Mouse (Mus musculus) myocyte (in vitro differentiated cells): ENCODE measurements around the gene Gpr183. TPM values are rescaled to one million over a fixed set of nuclear protein-coding genes. Genes with fewer than 3 reads are reported as not detected.

Source experiments
- H3K27me3 ChIP-seq: one replicate; pipeline ENCODE4 v1.6.1; 2011; ENCODE audit not compliant: control insufficient read depth, insufficient read depth, insufficient read length
- H3K36me3 ChIP-seq: one replicate; pipeline ENCODE4 v1.6.1; 2011; ENCODE audit not compliant: control insufficient read depth, insufficient read depth
- H3K4me2 ChIP-seq: one replicate; pipeline ENCODE4 v1.6.1; 2011; ENCODE audit warnings: low read depth, control low read depth
- H3K4me3 ChIP-seq: one replicate; pipeline ENCODE4 v1.5.1; 2011; ENCODE audit warnings: mild to moderate bottlenecking, control low read depth, moderate library complexity
- H3K79me2 ChIP-seq: one replicate; pipeline ENCODE4 v1.6.1; 2011; ENCODE audit not compliant: control insufficient read depth, insufficient read depth
- H3ac ChIP-seq: one replicate; pipeline ENCODE4 v1.6.1; 2011; ENCODE audit not compliant: control insufficient read depth, insufficient read length
- CEBPB ChIP-seq: IDR thresholded peaks from 2 replicates; pipeline ENCODE4 v1.6.1; 2011; ENCODE audit warnings: mild to moderate bottlenecking, moderate library complexity; ENCODE audit not compliant: poor library complexity, insufficient read depth, severe bottlenecking
- E2F4 ChIP-seq: IDR thresholded peaks from one replicate; pipeline ENCODE4 v1.6.1; 2011; ENCODE audit warnings: mild to moderate bottlenecking, control low read depth, moderate library complexity; ENCODE audit not compliant: insufficient read depth
- MAX ChIP-seq: IDR thresholded peaks from one replicate; pipeline ENCODE4 v1.6.1; 2011; ENCODE audit warnings: low read depth, mild to moderate bottlenecking, control low read depth
- MYOD1 ChIP-seq, 3 experiments: IDR thresholded peaks; one replicate each; pipeline ENCODE4 v1.6.1; 2011; ENCODE audit warnings: control low read depth in 2 of 3, low read depth in 2 of 3, mild to moderate bottlenecking in 2 of 3, moderate library complexity in 1 of 3; ENCODE audit not compliant: insufficient read length in 2 of 3, control insufficient read depth in 1 of 3
- MYOG ChIP-seq, 3 experiments: IDR thresholded peaks; one replicate each; pipeline ENCODE4 v1.6.1; 2011; ENCODE audit warnings: control low read depth in 2 of 3, low read depth in 2 of 3, mild to moderate bottlenecking in 2 of 3; ENCODE audit not compliant: insufficient read length in 2 of 3, control insufficient read depth in 1 of 3, insufficient read depth in 1 of 3
- POLR2A ChIP-seq: IDR thresholded peaks from one replicate; pipeline ENCODE4 v1.6.1; 2011; ENCODE audit warnings: low read depth, mild to moderate bottlenecking, control low read depth, moderate library complexity; ENCODE audit not compliant: insufficient read length
- POLR2AphosphoS2 ChIP-seq: IDR thresholded peaks from one replicate; pipeline ENCODE4 v1.6.1; 2011; ENCODE audit warnings: low read depth, control low read depth; ENCODE audit not compliant: insufficient read length
- REST ChIP-seq: IDR thresholded peaks from one replicate; pipeline ENCODE4 v1.6.1; 2011; ENCODE audit warnings: mild to moderate bottlenecking, control low read depth, moderate library complexity; ENCODE audit not compliant: insufficient read depth, insufficient read length
- SRF ChIP-seq: IDR thresholded peaks from one replicate; pipeline ENCODE4 v1.6.1; 2011; ENCODE audit warnings: low read depth; ENCODE audit not compliant: control insufficient read depth, insufficient read length
- TCF12 ChIP-seq: IDR thresholded peaks from one replicate; pipeline ENCODE4 v1.6.1; 2011; ENCODE audit warnings: mild to moderate bottlenecking, control low read depth; ENCODE audit not compliant: poor library complexity, insufficient read depth, severe bottlenecking
- TCF3 ChIP-seq: IDR thresholded peaks from one replicate; pipeline ENCODE4 v1.6.1; 2011; ENCODE audit warnings: low read depth, control low read depth; ENCODE audit not compliant: insufficient read length
- USF1 ChIP-seq: IDR thresholded peaks from one replicate; pipeline ENCODE4 v1.6.1; 2011; ENCODE audit warnings: low read depth, mild to moderate bottlenecking, control low read depth, moderate library complexity
- polyA plus RNA-seq: library from polyadenylated mRNA; unstranded; fragments of >200 nt; fragmentation: generic; extraction: Trizol; gene quantifications from one replicate; pipeline ENCODE4 v1.2.1, GENCODE M21; 2012; ENCODE audit warnings: missing spikeins

Gene Gpr183
- polyA plus RNA-seq, 1 experiment: 0.02 TPM

DNA sequence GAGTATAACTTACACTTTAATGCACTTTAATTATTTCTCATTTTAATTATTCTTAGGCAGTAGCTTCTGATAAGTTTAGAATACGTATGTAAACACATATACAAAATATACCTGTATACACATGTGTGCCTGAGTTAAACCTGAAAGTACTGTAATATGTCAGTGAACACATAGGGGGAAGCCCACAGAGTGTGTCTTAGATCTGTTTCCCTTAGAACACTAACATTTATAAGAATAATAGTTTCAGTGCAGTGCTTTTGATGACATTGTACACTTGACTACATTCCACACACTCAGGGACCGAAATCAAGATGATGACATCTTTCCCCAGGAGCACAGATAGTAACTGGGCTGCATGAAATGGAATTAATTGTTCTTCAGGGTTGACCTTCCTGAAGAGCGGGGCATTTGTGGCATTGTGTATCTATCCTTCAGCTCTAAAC, 5.4 kb downstream of the Gpr183 start:
- Histone ChIP-seq H3K79me2 (no peaks in the 10 kb centered on the region), H3K36me3 (peaks cover under 1% of the 10 kb centered on the region), H3ac (no peak overlapping the region), H3K4me2 (no peak overlapping the region), H3K27me3 (no peaks in the 10 kb centered on the region), H3K4me3 (no peak overlapping the region)
- TF ChIP-seq MYOG (IDR thresholded peaks at IDR 0.05; ENCODE audit: control insufficient read depth in 1 of 3, insufficient read depth in 1 of 3, insufficient read length in 2 of 3, low read depth in 2 of 3) (no peak), TCF12 (no peak), E2F4 (no peak), MAX (no peak), POLR2A (no peak), TCF3 (no peak), POLR2AphosphoS2 (no peak), USF1 (no peak), REST (no peak), MYOD1 (IDR thresholded peaks at IDR 0.05; ENCODE audit: control insufficient read depth in 1 of 3, insufficient read length in 2 of 3, low read depth in 2 of 3) (no peak), SRF (no peak), CEBPB (no peak)

DNA sequence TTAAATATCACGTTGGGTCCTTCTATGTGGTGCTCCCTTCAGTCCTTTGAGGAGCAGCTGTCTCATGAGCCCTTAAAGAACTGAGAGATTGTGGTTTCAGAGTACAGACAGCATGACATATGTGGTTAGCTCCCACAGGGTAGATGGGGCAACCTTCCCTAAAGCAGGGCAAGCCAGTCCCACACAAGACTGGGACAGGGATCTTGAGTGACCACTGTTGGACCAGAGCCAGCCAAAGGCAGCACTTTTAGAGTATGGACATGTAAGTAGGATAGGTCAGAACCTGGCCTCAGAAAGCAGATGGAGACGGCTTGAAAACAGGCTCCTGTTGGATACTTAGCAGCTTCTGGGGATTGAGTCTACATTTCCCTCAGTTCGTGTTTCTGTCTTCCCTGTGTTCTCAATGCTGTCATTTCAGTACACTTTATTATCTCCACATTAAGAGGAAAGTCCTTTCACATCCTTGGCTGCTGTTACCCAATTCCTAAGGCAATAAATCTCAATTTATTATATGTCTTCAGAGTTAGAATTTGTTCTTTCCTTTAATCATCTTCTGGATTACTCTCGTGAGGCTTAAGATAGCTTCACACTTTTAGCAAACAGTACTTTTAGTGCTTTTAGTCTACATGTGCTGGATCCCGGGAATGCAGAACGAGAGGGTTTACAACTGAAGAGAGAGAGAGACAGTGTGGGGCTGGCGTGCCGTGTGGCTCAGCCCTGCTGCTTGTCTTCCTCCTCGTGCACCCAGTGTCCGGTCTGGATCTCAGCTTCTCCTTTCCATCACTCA, 6.1 kb downstream of the Gpr183 start:
- Histone ChIP-seq H3K36me3 (peaks cover 5% of the 10 kb centered on the region), H3K4me3 (no peak overlapping the region), H3K27me3 (no peaks in the 10 kb centered on the region), H3K79me2 (no peaks in the 10 kb centered on the region), H3K4me2 (peak overlapping the region; percentile 13), H3ac (no peak overlapping the region)
- TF ChIP-seq CEBPB (no peak), SRF (no peak), E2F4 (no peak), MYOD1 (IDR thresholded peaks at IDR 0.05; ENCODE audit: control insufficient read depth in 1 of 3, insufficient read length in 2 of 3, low read depth in 2 of 3) (no peak), TCF3 (no peak)

GRCm38 (mm10) chr14:121958041-121958750, 6.8 kb downstream of the Gpr183 start:
- TF ChIP-seq TCF12 (no peak), MAX (no peak), E2F4 (no peak), REST (no peak), POLR2AphosphoS2 (no peak), MYOG (IDR thresholded peaks at IDR 0.05; ENCODE audit: control insufficient read depth in 1 of 3, insufficient read depth in 1 of 3, insufficient read length in 2 of 3, low read depth in 2 of 3) (no peak), MYOD1 (IDR thresholded peaks at IDR 0.05; ENCODE audit: control insufficient read depth in 1 of 3, insufficient read length in 2 of 3, low read depth in 2 of 3) (no peak), TCF3 (no peak), SRF (no peak), USF1 (no peak)
- H3K36me3 ChIP-seq: peaks cover 5% of the 10 kb centered on the region
- no peak overlapping the region for H3ac ChIP-seq
- no peak overlapping the region for H3K4me2 ChIP-seq
- no peaks in the 10 kb centered on the region for H3K27me3 ChIP-seq
- no peaks in the 10 kb centered on the region for H3K79me2 ChIP-seq
- H3K4me3 ChIP-seq: no peak overlapping the region

DNA sequence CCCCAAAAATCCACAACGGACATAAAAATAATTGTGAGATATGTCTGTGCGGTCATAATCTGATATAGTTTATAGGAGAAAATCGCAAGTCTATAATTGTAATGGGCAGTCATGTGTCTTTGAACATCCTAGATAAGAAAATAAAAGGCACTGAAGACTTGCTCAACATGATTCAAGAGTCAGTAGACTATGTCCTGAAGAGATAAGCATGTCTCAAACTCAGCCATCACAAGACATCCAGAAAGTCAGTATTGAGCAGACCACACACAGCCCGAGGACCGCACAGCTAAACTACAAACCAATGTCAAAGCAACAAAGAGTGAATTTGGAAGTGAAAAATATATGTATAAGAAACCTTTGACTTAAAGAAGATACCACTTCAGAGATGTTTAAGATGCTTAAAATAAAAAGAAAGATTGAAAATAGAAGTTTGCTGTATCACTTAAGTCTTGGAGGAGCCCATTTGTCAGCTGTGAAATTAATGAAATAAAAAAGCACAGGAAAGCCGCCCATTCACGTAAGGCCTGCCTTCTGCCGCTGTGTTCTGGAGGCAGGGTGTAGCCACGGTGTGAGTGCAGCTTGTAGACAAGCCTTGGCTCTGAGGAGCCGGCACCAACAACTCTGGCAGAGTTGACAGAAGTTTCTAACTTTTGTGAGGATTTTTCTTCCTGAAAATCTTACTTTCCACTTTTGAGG, 7.7 kb downstream of the Gpr183 start:
- Histone ChIP-seq H3K4me3 (no peak overlapping the region), H3K4me2 (no peak overlapping the region), H3K27me3 (no peaks in the 10 kb centered on the region), H3K79me2 (no peaks in the 10 kb centered on the region), H3ac (no peak overlapping the region), H3K36me3 (peaks cover 5% of the 10 kb centered on the region)
- no peak for TF ChIP-seq MYOD1 (IDR thresholded peaks at IDR 0.05; ENCODE audit: control insufficient read depth in 1 of 3, insufficient read length in 2 of 3, low read depth in 2 of 3)
- TF ChIP-seq MYOG (IDR thresholded peaks at IDR 0.05; ENCODE audit: control insufficient read depth in 1 of 3, insufficient read depth in 1 of 3, insufficient read length in 2 of 3, low read depth in 2 of 3): no peak
- no peak for TF ChIP-seq POLR2AphosphoS2
- no peak for TF ChIP-seq MAX
- no peak for TF ChIP-seq POLR2A
- TF ChIP-seq CEBPB: no peak
- TF ChIP-seq SRF: no peak
- TF ChIP-seq E2F4: no peak

GRCm38 (mm10) chr14:121956291-121956690, 8.7 kb downstream of the Gpr183 start:
- no peaks in the 10 kb centered on the region for H3K27me3 ChIP-seq
- no peak overlapping the region for H3K4me3 ChIP-seq
- H3ac ChIP-seq: no peak overlapping the region
- no peaks in the 10 kb centered on the region for H3K79me2 ChIP-seq
- H3K36me3 ChIP-seq: peaks cover 5% of the 10 kb centered on the region
- no peak for TF ChIP-seq TCF12
- no peak for TF ChIP-seq E2F4
- TF ChIP-seq TCF3: no peak
- no peak for TF ChIP-seq POLR2AphosphoS2
- no peak for TF ChIP-seq REST
- no peak for TF ChIP-seq MYOD1 (IDR thresholded peaks at IDR 0.05; ENCODE audit: control insufficient read depth in 1 of 3, insufficient read length in 2 of 3, low read depth in 2 of 3)
- no peak overlapping the region for H3K4me2 ChIP-seq
